Mouse (Mus musculus) heart, postnatal 0 days (tissue): ENCODE measurements around the gene Nanos3.

Experiments used
- CTCF ChIP-seq: IDR thresholded peaks from 2 replicates; pipeline ENCODE4 v1.5.1; 2016; ENCODE audit warnings: antibody characterized with exemption, control low read depth, low read depth
- EP300 ChIP-seq: IDR thresholded peaks from 2 replicates; pipeline ENCODE4 v1.6.1; 2016; ENCODE audit warnings: antibody characterized with exemption, low read depth

- TF ChIP-seq CTCF (no peak), EP300 (no peak; the same call in 1 of the 2 replicates)
Observed at GRCm38 (mm10) chr8:84201545-84202245, 16.7 kb upstream of the Nanos3 start.
